Mouse (Mus musculus): ENCODE measurements around the gene Pi4k2b.

- no peak for TF ChIP-seq CTCF (IDR thresholded peaks at IDR 0.05; ENCODE audit: insufficient read depth, low read depth, low read length)
- no peak for TF ChIP-seq POLR2A (IDR thresholded peaks at IDR 0.05; ENCODE audit: insufficient read depth, low read depth, low read length)
These were observed 77.3 kb downstream of the Pi4k2b start for GRCm38 (mm10) chr5:52818676-52819075.

Measured in olfactory bulb, adult 2 months (tissue).